Mouse (Mus musculus) cortical plate, adult 2 months (tissue): ENCODE data around the gene Slc29a2.

Experiments used
- CTCF ChIP-seq: fragments of 200-500 bp; IDR thresholded peaks from 2 replicates; pipeline ENCODE4 v1.5.1; 2011; ENCODE audit warnings: mild to moderate bottlenecking, control low read depth, low read length; ENCODE audit not compliant: insufficient read depth; ENCODE audit errors: extremely low read depth
- POLR2A ChIP-seq: fragments of 200-500 bp; IDR thresholded peaks from 2 replicates; pipeline ENCODE4 v1.6.1; 2011; ENCODE audit warnings: mild to moderate bottlenecking, low read length, control low read depth; ENCODE audit not compliant: insufficient read depth; ENCODE audit errors: extremely low read depth

- no peak for TF ChIP-seq POLR2A
- TF ChIP-seq CTCF: no peak
Observed at GRCm38 (mm10) chr19:5072389-5073019, 48.8 kb downstream of the Slc29a2 start.
